Comparison of ENCODE assay signal across 8 mouse cellular contexts in the genomic region with DNA sequence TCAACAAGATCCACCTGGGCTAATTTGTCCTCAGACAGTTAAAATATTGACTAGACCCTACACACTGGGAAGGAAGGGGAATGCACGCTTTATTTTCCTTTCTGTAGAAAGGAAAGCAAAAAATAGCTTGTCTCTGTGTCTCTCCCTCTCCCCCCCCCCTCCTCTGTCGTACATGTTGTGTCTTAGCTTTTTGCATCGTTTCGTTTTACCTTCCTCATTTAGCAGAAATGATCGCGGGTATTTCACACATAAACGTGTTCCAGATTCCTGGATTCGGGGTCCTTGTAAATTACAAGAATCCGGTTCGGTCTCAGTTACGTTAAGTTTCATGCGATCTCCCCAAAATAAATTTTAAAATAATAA. TPM values are rescaled to one million over a fixed set of nuclear protein-coding genes. Genes with fewer than 3 reads are reported as not detected.
DNase-seq lines count a peak whose midpoint lies in the region; ATAC-seq and TF ChIP-seq lines count a peak whose summit lies in the region.

No protein-coding gene starts in this region.

- no peak for TF ChIP-seq CTCF in ES-Bruce4 (IDR thresholded peaks at IDR 0.05; ENCODE audit: low read depth, low read length)
- TF ChIP-seq CTCF in small intestine, adult 2 months (IDR thresholded peaks at IDR 0.05; ENCODE audit: extremely low read depth, insufficient read length, insufficient replicate concordance, low read depth, low read length) = no peak

- under 1% methylated on average over 12 of the region's 12 CpGs for WGBS in kidney, embryonic 16.5 days
- WGBS in limb, embryonic 10.5 days = 0% methylated on average over 12 of the region's 12 CpGs
- WGBS in small intestine, adult 2 months = under 1% methylated on average over 12 of the region's 12 CpGs

- H3K36me3 ChIP-seq in kidney, embryonic 16.5 days (ENCODE audit: insufficient read depth, low read length) = peaks cover 4% of the 10 kb centered on the region; the same call in 1 of the 2 replicates
- H3K36me3 ChIP-seq in ES-Bruce4 (ENCODE audit: control insufficient read depth, insufficient read depth, low read length, poor library complexity, severe bottlenecking) = peaks cover 2% of the 10 kb centered on the region
- H3K36me3 ChIP-seq in limb, embryonic 10.5 days = peaks cover 7% of the 10 kb centered on the region; the same call in 1 of the 2 replicates
- H3K36me3 ChIP-seq in small intestine, adult 2 months (ENCODE audit: control insufficient read depth, insufficient read depth, low read length) = no peaks in the 10 kb centered on the region

- no peak for DNase-seq in kidney, adult 11 months
- DNase-seq in embryo, embryonic 11.5 days (ENCODE audit: low read depth, low spot score) = peak; percentile 20
- DNase-seq in limb, embryonic 10.5 days (ENCODE audit: low spot score) = no peak
- DNase-seq in layer of hippocampus, postnatal 14 days (ENCODE audit: low spot score in 2 of 2) = no peak
- DNase-seq in yolk sac, embryonic 10.5 days (ENCODE audit: low spot score) = no peak

- H3K27ac ChIP-seq in kidney, embryonic 16.5 days (ENCODE audit: low read length) = peak overlapping the region; percentile 54; the same call in 1 of the 2 replicates
- H3K27ac ChIP-seq in ES-Bruce4 (ENCODE audit: insufficient read depth, low read length) = no peak overlapping the region
- H3K27ac ChIP-seq in limb, embryonic 10.5 days = peak overlapping the region; percentile 95
- no peak overlapping the region for H3K27ac ChIP-seq in small intestine, adult 2 months (ENCODE audit: insufficient read depth, low read depth, low read length)

- H3K4me3 ChIP-seq in kidney, embryonic 16.5 days (ENCODE audit: low read length) = peak overlapping the region; percentile 94
- peak overlapping the region; percentile 70 for H3K4me3 ChIP-seq in ES-Bruce4 (ENCODE audit: low read depth, low read length)
- peak overlapping the region; percentile 96 for H3K4me3 ChIP-seq in limb, embryonic 10.5 days
- peak overlapping the region; percentile 74; the same call in 1 of the 2 replicates for H3K4me3 ChIP-seq in small intestine, adult 2 months (ENCODE audit: low read depth, low read length)

- H3K9ac ChIP-seq in kidney, embryonic 16.5 days (replicated peaks; ENCODE audit: low read length) = peak overlapping the region; percentile 98
- peak overlapping the region; percentile 99 for H3K9ac ChIP-seq in ES-Bruce4 (ENCODE audit: low read depth, poor library complexity, severe bottlenecking)

- no peak for ATAC-seq in kidney, embryonic 16.5 days (ENCODE audit: low FRiP score, low TSS enrichment)

- TF ChIP-seq POLR2A in ES-Bruce4 (IDR thresholded peaks at IDR 0.05; ENCODE audit: insufficient read depth, low read length) = no peak
- no peak for TF ChIP-seq POLR2A in small intestine, adult 2 months (IDR thresholded peaks at IDR 0.05; ENCODE audit: low read depth, low read length)

- no peak for TF ChIP-seq EP300 in ES-Bruce4 (IDR thresholded peaks at IDR 0.05; ENCODE audit: insufficient read depth, low read depth, low read length)

- no peaks in the 10 kb centered on the region for H3K9me3 ChIP-seq in kidney, embryonic 16.5 days (ENCODE audit: low read length)
- no peaks in the 10 kb centered on the region for H3K9me3 ChIP-seq in ES-Bruce4 (replicated peaks; ENCODE audit: control insufficient read depth, insufficient read depth, low read length, poor library complexity, severe bottlenecking)
- no peaks in the 10 kb centered on the region for H3K9me3 ChIP-seq in limb, embryonic 10.5 days (replicated peaks)

- H3K4me2 ChIP-seq in kidney, embryonic 16.5 days (replicated peaks; ENCODE audit: low read depth, low read length) = peak overlapping the region; percentile 94

- H3K27me3 ChIP-seq in kidney, embryonic 16.5 days (ENCODE audit: insufficient read depth, low read length) = no peaks in the 10 kb centered on the region
- no peaks in the 10 kb centered on the region for H3K27me3 ChIP-seq in ES-Bruce4 (ENCODE audit: control insufficient read depth, insufficient read depth, low read length, poor library complexity, severe bottlenecking)
- H3K27me3 ChIP-seq in limb, embryonic 10.5 days (ENCODE audit: low read depth, poor library complexity, severe bottlenecking) = no peaks in the 10 kb centered on the region
- H3K27me3 ChIP-seq in small intestine, adult 2 months (ENCODE audit: control insufficient read depth, insufficient read depth, low read length) = no peaks in the 10 kb centered on the region

- peaks cover 11% of the 10 kb centered on the region; the same call in 1 of the 2 replicates for H3K4me1 ChIP-seq in kidney, embryonic 16.5 days (ENCODE audit: insufficient read depth, low read length)
- no peaks in the 10 kb centered on the region for H3K4me1 ChIP-seq in ES-Bruce4 (ENCODE audit: control insufficient read depth, insufficient read depth, low read length)
- peaks cover 16% of the 10 kb centered on the region for H3K4me1 ChIP-seq in limb, embryonic 10.5 days
- peaks cover 4% of the 10 kb centered on the region; the same call in 1 of the 2 replicates for H3K4me1 ChIP-seq in small intestine, adult 2 months (ENCODE audit: control insufficient read depth, insufficient read depth, insufficient read length, low read length)

RNA-seq across cellular contexts. Expression of gene Bbx, which starts 1.7 kb away (rescaled TPM):
- polyA plus RNA-seq in kidney, embryonic 16.5 days (2015; fragmentation: Nextera tagmentation; extraction: Ambion mirVana) = 58.6 and 69.5 TPM in 2 replicates
- 107 and 116 TPM in 2 replicates for polyA plus RNA-seq in ES-Bruce4 (2011; ENCODE audit: insufficient read depth, insufficient read length, low read depth, missing spikeins)
- polyA plus RNA-seq in limb, embryonic 10.5 days (2016; fragmentation: Nextera tagmentation; extraction: Ambion mirVana) = 42.2 and 45.2 TPM in 2 replicates
- 0.67 and 1.7 TPM in 2 replicates for polyA plus RNA-seq in small intestine, adult 2 months (2012; rRNA removed)
- total RNA-seq in layer of hippocampus, postnatal 14 days (2021) = 10 to 100 TPM; 17.4 to 18.9 TPM

Comparison
In these comparisons a context has a peak if more than half of its experiments do, and no peak if none do; other contexts are left out.
1. H3K27ac ChIP-seq: peak in kidney, embryonic 16.5 days (single experiment) and limb, embryonic 10.5 days (single experiment); none in ES-Bruce4 (single experiment) and small intestine, adult 2 months (single experiment).
2. RNA of gene Bbx, which starts 1.7 kb away (polyA plus RNA-seq): 107 to 116 TPM in ES-Bruce4, 58.6 to 69.5 TPM in kidney, embryonic 16.5 days and 42.2 to 45.2 TPM in limb, embryonic 10.5 days; 0.67 to 1.7 TPM in small intestine, adult 2 months; every median in the first group is over 10 times any median in the second.
3. Peak in every context shown above with its lines, with median percentiles within 50 percentile points of each other: H3K4me3 ChIP-seq.